Mouse (Mus musculus) ES-Bruce4 (cell line): ENCODE data around the gene Ldb3.

Source experiments
- CTCF ChIP-seq: IDR thresholded peaks from one replicate; pipeline ENCODE4 v1.8.1; 2011; ENCODE audit warnings: low read depth, low read length
- EP300 ChIP-seq: IDR thresholded peaks from 2 replicates; pipeline ENCODE4 v1.6.1; 2011; ENCODE audit warnings: low read depth, low read length; ENCODE audit not compliant: insufficient read depth
- POLR2A ChIP-seq: IDR thresholded peaks from one replicate; pipeline ENCODE4 v1.8.1; 2011; ENCODE audit warnings: low read length; ENCODE audit not compliant: insufficient read depth

DNA sequence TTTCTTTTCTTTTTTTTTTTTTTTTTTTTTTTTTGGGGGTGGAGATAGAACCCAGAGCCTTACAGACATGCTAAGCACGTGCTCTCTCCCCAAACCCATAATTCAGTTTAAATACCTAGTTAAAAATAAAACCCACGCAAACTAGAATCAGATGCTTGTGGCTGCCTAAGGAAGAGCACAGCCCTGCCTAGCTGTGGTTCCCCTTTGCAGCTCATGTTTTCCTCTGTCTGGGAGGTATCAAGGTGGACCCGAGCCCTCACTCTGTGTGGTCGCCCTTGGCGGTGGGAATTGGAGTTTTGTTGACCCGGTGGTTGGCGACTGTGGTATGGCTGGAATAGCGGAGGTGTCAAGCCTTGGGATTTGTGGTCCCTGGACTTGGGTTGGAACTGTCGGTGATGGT, 29.5 kb downstream of the Ldb3 start:
- TF ChIP-seq POLR2A (no peak), CTCF (no peak), EP300 (no peak)
